Mouse (Mus musculus) liver, embryonic 14.5 days (tissue): ENCODE measurements around the gene Steap1.

Source experiments
- CTCF ChIP-seq: IDR thresholded peaks from 2 replicates; pipeline ENCODE4 v1.5.1; 2016; ENCODE audit warnings: antibody characterized with exemption, low read depth, control low read depth
- EP300 ChIP-seq: IDR thresholded peaks from 2 replicates; pipeline ENCODE4 v1.6.1; 2016; ENCODE audit warnings: antibody characterized with exemption, low read depth

GRCm38 (mm10) chr5:5749772-5750222 lies 671 bp upstream of the Steap1 start:
- peak; percentile 22; the same call in 1 of the 2 replicates for TF ChIP-seq CTCF
- TF ChIP-seq EP300: no peak
